Mouse (Mus musculus): ENCODE measurements around the gene Tbc1d10c.

GRCm38 (mm10) chr19:4181892-4182291, 9.2 kb downstream of the Tbc1d10c start:
- TF ChIP-seq GATA1 (IDR thresholded peaks at IDR 0.05; ENCODE audit: borderline replicate concordance, low read length) (no peak), CTCF (IDR thresholded peaks at IDR 0.05; ENCODE audit: low read depth, low read length) (no peak)

Data from G1E (cell line).